Mouse (Mus musculus): ENCODE measurements around the gene Txndc9.

Txndc9 gene

GRCm38 (mm10) chr1:37971520-37971919 is 26.2 kb downstream of the Txndc9 start:
- no peak for DNase-seq (ENCODE audit: low spot score)

- DNase-seq (ENCODE audit: low spot score), result no peak
These were observed 28.9 kb downstream of the Txndc9 start for GRCm38 (mm10) chr1:37968746-37969145.

GRCm38 (mm10) chr1:37965571-37965970 is 32.1 kb downstream of the Txndc9 start:
- DNase-seq (ENCODE audit: low spot score), result no peak

GRCm38 (mm10) chr1:37959486-37959885 is 38.2 kb downstream of the Txndc9 start:
- no peak for DNase-seq (ENCODE audit: low spot score)

GRCm38 (mm10) chr1:37958516-37958915 is 39.2 kb downstream of the Txndc9 start:
- no peak for DNase-seq (ENCODE audit: low spot score)

- DNase-seq (ENCODE audit: low spot score), result no peak
These were observed 40.0 kb downstream of the Txndc9 start, which contains the start of gene Lyg1 for GRCm38 (mm10) chr1:37957659-37958058. Gene Lyg1 (minus strand): TSS chr1:37957759.

GRCm38 (mm10) chr1:37956690-37957431 is 40.8 kb downstream of the Txndc9 start:
- DNase-seq (ENCODE audit: low spot score), result no peak

GRCm38 (mm10) chr1:37955251-37955650 is 42.4 kb downstream of the Txndc9 start:
- no peak for DNase-seq (ENCODE audit: low spot score)

- DNase-seq (ENCODE audit: low spot score), result no peak
These were observed 42.9 kb downstream of the Txndc9 start for GRCm38 (mm10) chr1:37954786-37955185.

GRCm38 (mm10) chr1:37948906-37949305 is 48.8 kb downstream of the Txndc9 start:
- no peak for DNase-seq (ENCODE audit: low spot score)
